Mouse (Mus musculus): ENCODE measurements around the gene Ebp. TPM values are rescaled to one million over a fixed set of nuclear protein-coding genes. Genes with fewer than 3 reads are reported as not detected.
A peak's percentile ranks its signal among the peaks of the same experiment; 100 is the strongest.

The Ebp gene
- 26.4 and 29.5 TPM in 2 replicates for polyA plus RNA-seq (2015; fragmentation: Nextera tagmentation; extraction: Ambion mirVana)

GRCm38 (mm10) chrX:8193419-8193723, at the start of gene Ebp:
Ebp (minus strand) TSS chrX:8193512.
- H3K4me1 ChIP-seq (replicated peaks), result peaks cover 8% of the 10 kb centered on the region; the same call in 1 of the 2 replicates
- peak within 1 kb of the TSS; percentile 67 for H3K9ac ChIP-seq
- peak within 1 kb of the TSS; percentile 60 for H3K4me2 ChIP-seq
- WGBS, result 26% methylated on average over 10 of the region's 10 CpGs
- ATAC-seq (ENCODE audit: low FRiP score), result peak; percentile 71
- no peaks in the 10 kb centered on the region for H3K9me3 ChIP-seq
- no peaks in the 10 kb centered on the region for H3K27me3 ChIP-seq
- peak within 1 kb of the TSS; percentile 51 for H3K4me3 ChIP-seq
- no peaks in the 10 kb centered on the region; the same call in 1 of the 2 replicates for H3K36me3 ChIP-seq
- H3K27ac ChIP-seq, result peak within 1 kb of the TSS; percentile 79

- H3K4me3 ChIP-seq, result no peak overlapping the region
- no peaks in the 10 kb centered on the region for H3K4me1 ChIP-seq (replicated peaks)
- H3K36me3 ChIP-seq, result peaks cover 9% of the 10 kb centered on the region
- no peak for ATAC-seq (ENCODE audit: low FRiP score)
- no peak overlapping the region for H3K4me2 ChIP-seq
- H3K9me3 ChIP-seq, result no peaks in the 10 kb centered on the region
- no peak overlapping the region for H3K27ac ChIP-seq
- 59% methylated on average over 13 of the region's 13 CpGs for WGBS
- no peaks in the 10 kb centered on the region for H3K27me3 ChIP-seq
- H3K9ac ChIP-seq, result no peak overlapping the region
Measured at GRCm38 (mm10) chrX:8238804-8239395, 45.6 kb upstream of the Ebp start.

DNA sequence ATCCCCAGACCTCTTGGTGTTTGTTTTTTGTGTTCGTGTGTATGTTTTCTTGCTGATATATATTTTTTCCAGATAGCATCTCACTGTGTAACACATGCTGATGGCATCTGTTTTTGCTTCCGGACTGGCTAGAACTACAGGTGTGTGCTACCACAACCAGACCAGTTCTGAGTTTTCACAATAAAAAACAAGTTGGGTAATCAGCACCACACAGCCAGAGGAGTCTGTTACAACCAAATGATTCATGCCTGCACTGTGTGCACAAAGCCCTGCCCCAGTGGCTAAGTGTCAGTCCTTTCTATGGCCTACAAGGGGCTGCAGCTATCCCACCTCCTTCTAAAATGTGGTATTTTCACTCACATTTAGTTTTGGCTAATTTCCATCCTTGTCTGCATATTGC, 43.4 kb upstream of the Ebp start:
- no peaks in the 10 kb centered on the region for H3K27me3 ChIP-seq
- no peaks in the 10 kb centered on the region for H3K4me1 ChIP-seq (replicated peaks)
- WGBS, result 95% methylated on average over 2 of the region's 2 CpGs
- ATAC-seq (ENCODE audit: low FRiP score), result no peak
- no peaks in the 10 kb centered on the region for H3K9me3 ChIP-seq
- H3K9ac ChIP-seq, result no peak overlapping the region
- H3K27ac ChIP-seq, result no peak overlapping the region
- H3K4me3 ChIP-seq, result no peak overlapping the region
- peaks cover 3% of the 10 kb centered on the region for H3K36me3 ChIP-seq
- H3K4me2 ChIP-seq, result no peak overlapping the region

DNA sequence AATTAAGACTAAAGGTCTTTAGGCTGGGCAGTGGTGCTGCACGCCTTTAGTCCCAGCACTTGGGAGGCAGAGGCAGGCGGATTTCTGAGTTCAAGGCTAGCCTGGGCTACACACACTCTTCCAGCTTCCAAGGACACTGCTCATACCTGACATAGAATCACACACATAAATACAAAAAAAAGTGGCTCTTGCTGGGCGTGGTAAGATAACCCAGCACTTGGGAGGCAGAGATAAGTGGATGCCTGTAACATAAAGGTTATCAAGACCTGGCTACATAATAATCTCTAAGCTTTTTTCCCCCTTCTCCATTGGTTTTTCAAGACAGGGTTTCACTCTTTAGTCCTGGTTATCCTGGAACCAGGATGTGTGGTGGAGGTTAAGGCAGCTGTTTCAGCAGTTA, 40.3 kb upstream of the Ebp start:
- no peak overlapping the region for H3K27ac ChIP-seq
- no peak overlapping the region for H3K9ac ChIP-seq
- H3K36me3 ChIP-seq, result no peaks in the 10 kb centered on the region
- no peak for ATAC-seq (ENCODE audit: low FRiP score)
- no peaks in the 10 kb centered on the region for H3K27me3 ChIP-seq
- no peaks in the 10 kb centered on the region for H3K9me3 ChIP-seq
- WGBS, result 74% methylated on average over 3 of the region's 3 CpGs
- no peak overlapping the region for H3K4me3 ChIP-seq
- H3K4me1 ChIP-seq (replicated peaks), result no peaks in the 10 kb centered on the region
- no peak overlapping the region for H3K4me2 ChIP-seq

DNA sequence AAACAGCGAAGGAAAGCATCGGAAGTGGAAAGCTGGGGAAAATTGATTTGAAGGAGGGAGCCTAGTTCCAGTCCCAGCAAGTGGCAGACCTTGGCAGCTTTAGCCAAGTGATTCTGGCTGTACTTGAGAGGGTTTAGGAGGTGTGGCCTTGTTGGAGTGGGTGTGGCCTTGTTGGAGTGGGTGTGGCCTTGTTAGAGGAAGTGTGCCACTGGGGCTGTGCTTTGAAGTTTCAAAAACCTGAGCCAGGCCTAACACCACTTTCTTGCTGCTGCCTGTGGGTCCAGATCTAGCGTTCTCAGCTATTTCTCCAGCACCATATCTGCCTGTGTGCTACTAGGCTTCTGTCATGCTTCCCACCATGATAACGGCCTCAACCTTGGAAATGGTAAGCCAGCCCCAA, 37.0 kb upstream of the Ebp start:
- H3K9ac ChIP-seq, result no peak overlapping the region
- H3K4me1 ChIP-seq (replicated peaks), result no peaks in the 10 kb centered on the region
- H3K27ac ChIP-seq, result no peak overlapping the region
- no peak overlapping the region for H3K4me3 ChIP-seq
- no peak for ATAC-seq (ENCODE audit: low FRiP score)
- H3K4me2 ChIP-seq, result no peak overlapping the region
- 84% methylated on average over 4 of the region's 4 CpGs for WGBS
- no peaks in the 10 kb centered on the region for H3K36me3 ChIP-seq
- H3K27me3 ChIP-seq, result no peaks in the 10 kb centered on the region
- H3K9me3 ChIP-seq, result no peaks in the 10 kb centered on the region

DNA sequence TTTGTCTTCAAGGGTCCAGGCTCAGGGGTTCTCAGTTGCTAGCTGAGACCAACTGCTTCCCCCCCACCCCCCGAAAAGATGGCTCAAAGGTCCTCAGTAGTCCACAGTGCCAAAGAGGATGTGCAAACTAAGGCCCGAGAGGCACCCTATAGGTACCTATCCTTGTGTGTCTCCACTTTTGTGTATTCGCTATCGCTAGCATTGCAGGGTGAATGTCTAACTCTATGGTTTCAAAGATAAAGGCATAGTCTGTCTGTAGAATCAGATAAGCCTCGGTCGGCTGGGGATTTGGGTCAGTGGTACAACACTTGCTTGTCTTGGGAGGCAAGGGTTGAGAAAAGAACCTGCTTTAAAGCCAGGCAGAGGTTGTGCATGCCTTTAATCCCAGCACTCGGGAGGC, 30.2 kb upstream of the Ebp start:
- ATAC-seq (ENCODE audit: low FRiP score), result no peak
- no peak overlapping the region for H3K4me2 ChIP-seq

DNA sequence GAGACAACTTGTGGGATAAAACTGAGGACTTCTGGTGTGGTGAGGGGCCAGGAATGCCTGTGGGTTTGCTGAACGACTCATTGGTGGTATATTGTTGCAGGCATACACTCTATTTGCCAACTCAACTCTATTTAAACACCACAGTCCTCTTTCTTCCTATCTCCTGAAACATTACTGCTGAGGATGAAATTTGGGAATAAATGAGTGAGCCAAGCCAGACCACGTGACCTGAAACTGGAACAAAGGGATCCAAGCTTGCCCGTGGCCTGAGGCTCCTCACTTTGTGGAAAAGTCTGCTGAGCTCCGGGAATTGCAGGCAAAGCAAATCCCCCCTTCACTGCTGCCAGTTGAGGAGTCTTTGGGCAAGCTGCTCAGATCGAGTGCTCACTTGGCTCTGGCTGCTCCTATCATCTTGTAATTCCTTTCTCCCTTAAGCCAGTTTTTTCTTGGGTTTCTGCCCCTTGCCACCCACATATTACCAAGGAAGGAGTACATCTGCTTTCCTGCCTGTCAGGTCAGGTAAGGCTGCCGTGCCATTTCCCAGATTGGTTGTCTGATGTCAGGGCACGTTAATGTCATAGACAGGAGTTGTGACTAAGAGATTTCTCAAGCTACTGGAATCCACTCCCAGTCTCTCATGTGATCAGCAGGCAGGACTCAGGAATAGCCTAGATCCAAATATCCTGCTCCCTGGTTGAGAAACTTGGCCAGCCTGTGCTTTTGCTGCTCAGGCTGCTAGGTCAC, 29.5 kb upstream of the Ebp start:
- no peaks in the 10 kb centered on the region for H3K4me1 ChIP-seq (replicated peaks)
- H3K9me3 ChIP-seq, result no peaks in the 10 kb centered on the region
- no peak overlapping the region for H3K4me2 ChIP-seq
- H3K27ac ChIP-seq, result no peak overlapping the region
- WGBS, result 67% methylated on average over 7 of the region's 7 CpGs
- no peak for ATAC-seq (ENCODE audit: low FRiP score)
- H3K9ac ChIP-seq, result no peak overlapping the region
- H3K4me3 ChIP-seq, result no peak overlapping the region
- no peaks in the 10 kb centered on the region for H3K36me3 ChIP-seq
- H3K27me3 ChIP-seq, result no peaks in the 10 kb centered on the region

More for the DNA sequence above, 30.2 kb upstream of the Ebp start:
- H3K9me3 ChIP-seq, result no peaks in the 10 kb centered on the region
- no peaks in the 10 kb centered on the region for H3K4me1 ChIP-seq (replicated peaks)
- H3K27ac ChIP-seq, result no peak overlapping the region
- no peak overlapping the region for H3K4me3 ChIP-seq
- H3K9ac ChIP-seq, result no peak overlapping the region
- no peaks in the 10 kb centered on the region for H3K36me3 ChIP-seq
- H3K27me3 ChIP-seq, result no peaks in the 10 kb centered on the region
- 90% methylated on average over 7 of the region's 7 CpGs for WGBS

DNA sequence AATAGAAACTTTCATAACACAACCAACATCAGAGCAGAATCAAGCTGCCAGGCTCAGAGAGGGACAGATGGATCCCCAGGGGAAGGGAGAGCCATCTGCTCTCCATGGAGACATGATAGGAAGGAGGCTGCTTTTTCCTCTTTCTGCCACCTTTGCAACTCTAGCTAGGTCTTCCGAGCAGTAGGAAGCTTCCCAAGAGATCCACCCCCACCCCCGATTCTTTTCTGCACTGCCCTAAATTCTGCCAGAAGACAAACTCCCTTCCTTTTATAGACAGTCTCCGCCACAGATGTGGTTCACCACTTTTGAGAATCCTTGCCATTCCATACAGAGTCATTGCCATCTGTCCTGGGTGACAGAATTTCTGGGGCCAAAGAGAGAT, 29.0 kb upstream of the Ebp start:
- 75% methylated on average over 3 of the region's 3 CpGs for WGBS
- no peak overlapping the region for H3K27ac ChIP-seq
- no peak for ATAC-seq (ENCODE audit: low FRiP score)

GRCm38 (mm10) chrX:8219651-8220050, 26.3 kb upstream of the Ebp start:
- WGBS, result 36% methylated on average over 8 of the region's 8 CpGs
- Histone ChIP-seq H3K4me3 (no peak overlapping the region), H3K4me2 (no peak overlapping the region), H3K9me3 (no peaks in the 10 kb centered on the region), H3K9ac (no peak overlapping the region), H3K27ac (no peak overlapping the region), H3K36me3 (no peaks in the 10 kb centered on the region), H3K27me3 (no peaks in the 10 kb centered on the region), H3K4me1 (replicated peaks) (no peaks in the 10 kb centered on the region)
- ATAC-seq (ENCODE audit: low FRiP score), result no peak

More for the DNA sequence above, 29.0 kb upstream of the Ebp start:
- H3K27me3 ChIP-seq, result no peaks in the 10 kb centered on the region
- no peaks in the 10 kb centered on the region for H3K36me3 ChIP-seq
- H3K4me1 ChIP-seq (replicated peaks), result no peaks in the 10 kb centered on the region
- H3K4me3 ChIP-seq, result no peak overlapping the region
- no peaks in the 10 kb centered on the region for H3K9me3 ChIP-seq
- no peak overlapping the region for H3K4me2 ChIP-seq
- H3K9ac ChIP-seq, result no peak overlapping the region

DNA sequence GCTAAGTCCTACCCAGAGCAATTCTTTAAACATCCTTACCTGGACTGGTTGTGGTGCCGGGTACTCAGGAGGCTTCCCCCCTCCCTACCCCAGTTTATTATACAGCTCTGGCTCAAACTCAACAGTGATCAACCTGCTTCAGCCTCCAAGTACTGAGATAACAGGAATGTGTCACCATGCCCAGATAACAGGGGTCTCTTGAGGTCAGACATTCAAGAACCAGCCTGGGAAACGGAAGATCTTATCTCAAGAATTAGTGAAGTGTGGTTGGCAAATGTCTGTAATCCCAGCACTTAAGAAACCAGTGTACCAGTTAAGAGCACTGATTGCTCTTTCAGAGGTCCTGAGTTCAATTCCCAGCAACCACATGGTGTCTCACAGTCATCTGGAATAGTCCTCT, 24.8 kb upstream of the Ebp start:
- no peaks in the 10 kb centered on the region for H3K27me3 ChIP-seq
- no peaks in the 10 kb centered on the region for H3K4me1 ChIP-seq (replicated peaks)
- no peaks in the 10 kb centered on the region for H3K36me3 ChIP-seq
- no peak overlapping the region for H3K9ac ChIP-seq
- H3K9me3 ChIP-seq, result no peaks in the 10 kb centered on the region
- H3K4me2 ChIP-seq, result no peak overlapping the region
- no peak overlapping the region for H3K27ac ChIP-seq
- H3K4me3 ChIP-seq, result no peak overlapping the region
- no peak for ATAC-seq (ENCODE audit: low FRiP score)
- WGBS, result 74% methylated on average over 2 of the region's 2 CpGs

DNA sequence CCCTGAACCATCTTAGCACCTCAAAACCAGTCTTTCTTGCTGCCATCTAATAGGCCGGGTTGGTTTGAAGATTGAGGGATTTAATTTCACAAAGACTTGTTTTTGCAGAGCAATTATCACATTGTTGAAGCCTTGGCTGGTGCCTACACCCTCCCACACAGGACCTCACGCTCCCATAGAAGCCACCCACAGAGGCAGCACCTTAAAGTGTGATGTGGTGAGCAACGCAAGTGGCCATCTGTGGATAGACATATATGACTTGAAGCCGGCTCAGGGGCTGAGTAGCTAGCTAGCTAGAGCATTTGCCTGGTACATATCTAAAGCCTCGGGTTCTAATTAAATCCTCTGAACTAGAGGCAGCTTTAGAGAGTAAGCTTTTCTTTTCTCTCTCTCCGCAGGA, 24.1 kb upstream of the Ebp start:
- WGBS, result 51% methylated on average over 6 of the region's 6 CpGs
- Histone ChIP-seq H3K4me1 (replicated peaks) (no peaks in the 10 kb centered on the region), H3K27me3 (no peaks in the 10 kb centered on the region), H3K36me3 (no peaks in the 10 kb centered on the region), H3K9ac (no peak overlapping the region), H3K27ac (no peak overlapping the region), H3K9me3 (no peaks in the 10 kb centered on the region), H3K4me2 (no peak overlapping the region), H3K4me3 (no peak overlapping the region)
- ATAC-seq (ENCODE audit: low FRiP score), result no peak

- H3K27ac ChIP-seq, result no peak overlapping the region
- 82% methylated on average over 7 of the region's 7 CpGs for WGBS
- H3K4me2 ChIP-seq, result no peak overlapping the region
- no peaks in the 10 kb centered on the region for H3K27me3 ChIP-seq
- 0 out of 2 replicates have a peak, but pooled peaks cover 3% of the 10 kb centered on the region for H3K4me1 ChIP-seq (replicated peaks)
- H3K9me3 ChIP-seq, result no peaks in the 10 kb centered on the region
- no peak overlapping the region for H3K4me3 ChIP-seq
- no peak overlapping the region for H3K9ac ChIP-seq
- no peak for ATAC-seq (ENCODE audit: low FRiP score)
- H3K36me3 ChIP-seq, result no peaks in the 10 kb centered on the region
Measured at GRCm38 (mm10) chrX:8211490-8212207, 18.3 kb upstream of the Ebp start.

- H3K27me3 ChIP-seq, result no peaks in the 10 kb centered on the region
- no peak for ATAC-seq (ENCODE audit: low FRiP score)
- no peak overlapping the region for H3K9ac ChIP-seq
- no peaks in the 10 kb centered on the region for H3K36me3 ChIP-seq
- no peak overlapping the region for H3K27ac ChIP-seq
- no peak overlapping the region for H3K4me3 ChIP-seq
- H3K9me3 ChIP-seq, result no peaks in the 10 kb centered on the region
- H3K4me1 ChIP-seq (replicated peaks), result peaks cover 10% of the 10 kb centered on the region
- 82% methylated on average over 2 of the region's 2 CpGs for WGBS
- H3K4me2 ChIP-seq, result no peak overlapping the region
Measured at GRCm38 (mm10) chrX:8209720-8210119, 16.4 kb upstream of the Ebp start.
